Mouse (Mus musculus) lung, adult 2 months (tissue): ENCODE data around the gene Rap1gap.

Experiments
- CTCF ChIP-seq: fragments of 200-500 bp; IDR thresholded peaks from 2 replicates; pipeline ENCODE4 v1.5.1; 2011; ENCODE audit warnings: mild to moderate bottlenecking, low read length, control low read depth; ENCODE audit not compliant: insufficient read depth
- POLR2A ChIP-seq: fragments of 200-500 bp; IDR thresholded peaks from 2 replicates; pipeline ENCODE4 v1.6.1; 2011; ENCODE audit warnings: low read depth, mild to moderate bottlenecking, control low read depth, low read length, borderline replicate concordance; ENCODE audit errors: extremely low read depth

DNA sequence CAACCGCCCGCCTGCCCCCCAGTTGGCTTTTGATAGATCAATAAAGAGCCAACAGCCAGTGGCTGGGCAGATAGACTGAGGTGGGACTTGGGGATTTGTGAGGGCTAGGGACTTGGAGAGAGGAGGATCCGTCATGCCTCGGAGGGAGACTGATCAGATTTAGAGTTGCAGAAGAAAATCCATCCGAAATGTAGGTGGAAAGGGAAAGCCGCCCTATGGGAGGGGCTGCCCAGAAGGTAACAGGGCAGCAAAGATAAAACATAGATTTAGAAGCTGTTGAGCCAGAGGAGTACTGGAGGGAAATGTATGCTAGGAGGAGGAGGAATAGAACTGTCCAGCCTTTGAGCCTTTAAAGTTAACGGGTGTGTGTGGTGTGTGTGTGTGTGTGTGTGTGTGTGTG is 88.7 kb downstream of the Rap1gap start:
- TF ChIP-seq POLR2A, result no peak
- no peak for TF ChIP-seq CTCF
